Mouse (Mus musculus) left cerebral cortex, adult 11 months (tissue): ENCODE measurements around the gene Ephx1.
"Not testable (repeated sequence)": the region's sequence is repeated elsewhere in the genome, so short reads cannot be mapped to it uniquely, and the experiment has no call there.

ENCODE experiments used
- DNase-seq: peaks from one replicate; pipeline ENCODE4 v3.0.0; 2022; ENCODE audit warnings: low spot score

The Ephx1 gene

GRCm38 (mm10) chr1:181020756-181021487, at the start of gene Ephx1:
Gene Ephx1, minus strand, starts transcription at chr1:181020904.
- no peak for DNase-seq

- no peak for DNase-seq
These were observed 49.0 kb upstream of the Ephx1 start for GRCm38 (mm10) chr1:181069671-181070070.

GRCm38 (mm10) chr1:181068344-181068743, 47.6 kb upstream of the Ephx1 start:
- DNase-seq: no peak

- DNase-seq: no peak
These were observed 43.9 kb upstream of the Ephx1 start for GRCm38 (mm10) chr1:181064648-181065047.

GRCm38 (mm10) chr1:181063991-181064390, 43.3 kb upstream of the Ephx1 start:
- no peak for DNase-seq

GRCm38 (mm10) chr1:181061784-181062485, 41.2 kb upstream of the Ephx1 start:
- DNase-seq: no peak

GRCm38 (mm10) chr1:181052898-181053297, 32.2 kb upstream of the Ephx1 start:
- DNase-seq: no peak

GRCm38 (mm10) chr1:181050937-181051336, 30.2 kb upstream of the Ephx1 start, which contains the start of gene 9130409I23Rik:
Gene 9130409I23Rik, plus strand, starts transcription at chr1:181051237.
- DNase-seq: no peak

GRCm38 (mm10) chr1:181049328-181049842, 28.7 kb upstream of the Ephx1 start:
- no peak for DNase-seq

- DNase-seq: no peak
These were observed 26.8 kb upstream of the Ephx1 start for GRCm38 (mm10) chr1:181047520-181047919.

- no peak for DNase-seq
These were observed 18.9 kb upstream of the Ephx1 start for GRCm38 (mm10) chr1:181039652-181040051.

- DNase-seq: no peak
These were observed 16.9 kb upstream of the Ephx1 start for GRCm38 (mm10) chr1:181037623-181038022.

- DNase-seq: not testable (repeated sequence)
These were observed 14.5 kb upstream of the Ephx1 start for GRCm38 (mm10) chr1:181035015-181035778.

GRCm38 (mm10) chr1:181022265-181022664, 1.6 kb upstream of the Ephx1 start:
- peak; percentile 33 for DNase-seq

- DNase-seq: no peak
These were observed 773 bp upstream of the Ephx1 start for GRCm38 (mm10) chr1:181021488-181021865.

- no peak for DNase-seq
These were observed 2.7 kb downstream of the Ephx1 start for GRCm38 (mm10) chr1:181017890-181018420.

GRCm38 (mm10) chr1:181017212-181017711, 3.4 kb downstream of the Ephx1 start:
- peak; percentile 60 for DNase-seq

GRCm38 (mm10) chr1:181016532-181017131, 4.1 kb downstream of the Ephx1 start:
- peak; percentile 56 for DNase-seq

- DNase-seq: no peak
These were observed 4.7 kb downstream of the Ephx1 start for GRCm38 (mm10) chr1:181016045-181016444.

GRCm38 (mm10) chr1:181015558-181015957, 5.1 kb downstream of the Ephx1 start:
- DNase-seq: no peak

- no peak for DNase-seq
These were observed 5.8 kb downstream of the Ephx1 start for GRCm38 (mm10) chr1:181014731-181015500.
